Mouse (Mus musculus) cerebellum, postnatal 25 days (tissue): ENCODE results near the gene Sprr2h.

Source experiments
- DNase-seq, 2 experiments: peaks; one replicate each; pipeline ENCODE4 v3.0.0; 2021; ENCODE audit warnings: mixed read lengths in 2 of 2

The Sprr2h gene

GRCm38 (mm10) chr3:92385385-92385784 lies at the start of gene Sprr2h:
Sprr2h (plus strand) TSS chr3:92385685.
- no peak for DNase-seq

- DNase-seq, result no peak
These were observed 49.2 kb upstream of the Sprr2h start for GRCm38 (mm10) chr3:92336278-92336677.

- no peak for DNase-seq
These were observed 46.6 kb upstream of the Sprr2h start, which contains the start of gene Sprr2d for GRCm38 (mm10) chr3:92338840-92339239. Sprr2d (plus strand) TSS chr3:92339140.

DNA sequence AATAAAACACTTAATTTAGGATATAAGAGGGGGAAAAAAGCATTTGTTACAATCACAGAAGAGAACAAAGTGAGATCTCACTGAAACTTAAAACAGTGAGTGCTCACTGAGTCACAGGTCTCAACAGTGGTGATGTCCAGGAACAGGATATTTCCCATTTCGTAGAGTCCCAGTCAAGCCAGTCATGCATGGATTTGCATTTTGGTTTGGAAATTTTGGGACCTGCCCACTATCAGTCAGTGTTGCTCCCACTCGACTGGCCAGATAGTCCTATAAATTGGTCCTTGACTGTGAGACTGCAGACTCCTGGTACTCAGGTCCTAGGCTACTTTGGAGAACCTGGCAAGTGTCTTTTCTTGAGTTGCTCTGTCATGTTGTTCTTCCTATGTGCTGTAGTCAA lies 33.6 kb upstream of the Sprr2h start, which contains the start of gene Sprr2e:
TSS of gene Sprr2e (plus strand) at position 301 of the 400 bp plus-strand sequence.
- DNase-seq, result no peak

DNA sequence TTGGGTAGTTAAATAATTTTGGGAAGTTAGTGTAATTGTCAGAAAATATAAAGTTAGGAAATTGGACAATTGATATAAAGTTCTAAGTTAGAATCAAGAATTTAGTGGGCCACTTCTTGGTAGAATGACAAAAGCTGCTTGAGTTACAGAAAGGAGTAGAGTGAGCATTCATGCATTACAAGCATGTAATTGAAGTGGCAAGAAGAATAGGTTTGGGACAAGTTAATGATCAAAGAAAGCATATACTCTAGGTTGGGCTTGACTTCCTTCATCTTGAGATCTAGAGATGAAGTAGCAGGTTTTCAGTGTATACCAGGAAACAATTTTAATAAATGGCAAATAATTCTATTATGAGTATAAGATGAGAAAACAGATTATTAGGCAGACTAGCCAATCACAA lies 23.9 kb upstream of the Sprr2h start:
- no peak for DNase-seq

DNA sequence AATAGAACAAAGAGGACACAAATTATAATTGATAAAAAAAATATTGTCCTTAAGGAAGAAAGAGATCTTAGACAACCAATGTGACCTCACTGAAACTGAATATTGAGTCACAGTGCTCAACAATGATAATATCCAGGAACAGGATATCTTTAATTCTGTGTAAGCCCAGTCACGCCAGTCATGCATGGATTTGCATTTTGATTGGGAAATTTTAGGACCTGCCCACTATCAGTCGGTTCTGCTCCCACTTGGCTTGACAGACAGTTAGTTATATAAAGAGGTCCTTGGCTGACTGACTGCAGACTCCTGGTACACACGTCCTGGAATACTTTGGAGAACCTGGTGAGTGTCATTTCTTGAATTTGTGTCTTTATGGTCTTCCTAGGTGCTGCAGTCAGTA lies 20.6 kb upstream of the Sprr2h start, which contains the start of gene Sprr2f:
TSS of gene Sprr2f (plus strand) at position 301 of the 400 bp plus-strand sequence.
- DNase-seq, result no peak

- DNase-seq, result no peak
These were observed 11.9 kb upstream of the Sprr2h start for GRCm38 (mm10) chr3:92373613-92374012.

DNA sequence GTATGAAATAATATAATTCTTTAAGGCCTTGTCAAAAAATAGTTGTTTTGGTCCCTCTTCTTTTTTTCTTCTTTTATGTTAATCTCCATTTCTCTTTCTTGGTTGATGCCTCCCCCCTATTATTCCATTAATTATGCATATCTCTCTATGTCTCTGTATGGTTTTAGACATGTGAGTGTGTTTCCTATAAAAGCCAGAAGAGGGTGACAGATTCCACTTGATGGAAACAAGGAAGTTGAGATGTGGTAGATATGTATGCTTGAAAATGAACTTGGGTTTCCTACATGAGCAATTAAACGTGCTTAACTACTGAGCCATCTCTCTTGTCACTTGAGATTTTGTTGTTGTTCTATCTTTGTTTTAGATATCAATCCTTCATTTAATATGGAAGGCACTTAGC lies 8.8 kb downstream of the Sprr2h start:
- DNase-seq, result no peak

GRCm38 (mm10) chr3:92407691-92408090 lies 22.2 kb downstream of the Sprr2h start, which contains the start of gene Sprr2i:
Sprr2i (plus strand) TSS chr3:92407991.
- DNase-seq, result no peak

- no peak for DNase-seq
These were observed 32.3 kb downstream of the Sprr2h start, which contains the start of gene Sprr2j-ps for GRCm38 (mm10) chr3:92417782-92418181. Sprr2j-ps (plus strand) TSS chr3:92418082.

DNA sequence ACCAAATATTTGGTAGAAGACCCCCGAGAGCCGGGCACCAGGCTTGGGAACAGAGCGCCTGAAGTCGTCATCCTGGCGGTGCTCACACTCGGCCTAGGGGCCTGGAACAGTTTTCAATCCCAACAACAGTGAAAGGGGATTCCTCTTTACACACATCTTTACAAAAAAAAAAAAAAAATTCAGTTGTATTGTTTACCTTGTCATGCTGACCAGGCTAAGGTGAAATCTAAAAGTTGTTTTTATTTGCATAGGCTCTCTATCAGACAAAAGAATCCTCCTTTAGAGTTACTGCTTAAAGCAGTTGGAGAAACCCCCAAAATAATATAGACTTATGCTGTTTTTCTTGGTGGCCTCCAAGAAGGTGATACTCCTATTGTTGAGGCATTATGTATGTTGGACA lies 43.8 kb downstream of the Sprr2h start, which contains the start of gene Gm9774:
TSS of gene Gm9774 (minus strand) at position 101 of the 400 bp plus-strand sequence.
- no peak for DNase-seq

GRCm38 (mm10) chr3:92432282-92432681 lies 46.8 kb downstream of the Sprr2h start, which contains the start of gene Sprr2k:
Sprr2k (plus strand) TSS chr3:92432582.
- DNase-seq, result no peak
